Mouse (Mus musculus): ENCODE results near the gene Wee2.
A peak's percentile ranks its signal among the peaks of the same experiment; 100 is the strongest.

Gene Wee2

GRCm38 (mm10) chr6:40438936-40439335 lies at the start of gene Wee2:
Gene Wee2, plus strand, starts transcription at chr6:40439088.
- DNase-seq (ENCODE audit: low spot score in 2 of 2) = no peak

- DNase-seq (ENCODE audit: low spot score in 2 of 2) = no peak
These were observed 47.9 kb upstream of the Wee2 start for GRCm38 (mm10) chr6:40390975-40391374.

- DNase-seq (ENCODE audit: low spot score in 2 of 2) = peak; percentile 12 to 24
These were observed 45.7 kb upstream of the Wee2 start for GRCm38 (mm10) chr6:40393213-40393612.

GRCm38 (mm10) chr6:40402031-40402430 lies 36.9 kb upstream of the Wee2 start:
- no peak for DNase-seq (ENCODE audit: low spot score in 2 of 2)

GRCm38 (mm10) chr6:40403640-40404285 lies 35.1 kb upstream of the Wee2 start:
- DNase-seq (ENCODE audit: low spot score in 2 of 2) = no peak

GRCm38 (mm10) chr6:40411085-40411484 lies 27.8 kb upstream of the Wee2 start:
- no peak for DNase-seq (ENCODE audit: low spot score in 2 of 2)

- no peak for DNase-seq (ENCODE audit: low spot score in 2 of 2)
These were observed 25.8 kb upstream of the Wee2 start for GRCm38 (mm10) chr6:40413046-40413445.

GRCm38 (mm10) chr6:40413565-40413964 lies 25.3 kb upstream of the Wee2 start:
- DNase-seq (ENCODE audit: low spot score in 2 of 2) = no peak

GRCm38 (mm10) chr6:40415799-40416198 lies 23.1 kb upstream of the Wee2 start:
- DNase-seq (ENCODE audit: low spot score in 2 of 2) = no peak

GRCm38 (mm10) chr6:40418386-40418785 lies 20.5 kb upstream of the Wee2 start:
- DNase-seq (ENCODE audit: low spot score in 2 of 2) = no peak

GRCm38 (mm10) chr6:40421099-40421498 lies 17.8 kb upstream of the Wee2 start:
- no peak for DNase-seq (ENCODE audit: low spot score in 2 of 2)

- peak in 1 of 2 experiments; percentile 11 for DNase-seq (ENCODE audit: low spot score in 2 of 2)
These were observed 15.9 kb upstream of the Wee2 start for GRCm38 (mm10) chr6:40423013-40423412.

- peak in 1 of 2 experiments; percentile 24 for DNase-seq (ENCODE audit: low spot score in 2 of 2)
These were observed 15.1 kb upstream of the Wee2 start for GRCm38 (mm10) chr6:40423774-40424173.

GRCm38 (mm10) chr6:40427441-40427840 lies 11.4 kb upstream of the Wee2 start:
- DNase-seq (ENCODE audit: low spot score in 2 of 2) = no peak

- no peak for DNase-seq (ENCODE audit: low spot score in 2 of 2)
These were observed 10.2 kb upstream of the Wee2 start for GRCm38 (mm10) chr6:40428696-40429095.

GRCm38 (mm10) chr6:40429521-40429931 lies 9.4 kb upstream of the Wee2 start:
- no peak for DNase-seq (ENCODE audit: low spot score in 2 of 2)

GRCm38 (mm10) chr6:40430251-40430650 lies 8.6 kb upstream of the Wee2 start:
- peak in 1 of 2 experiments; percentile 6 for DNase-seq (ENCODE audit: low spot score in 2 of 2)

- no peak for DNase-seq (ENCODE audit: low spot score in 2 of 2)
These were observed 8.0 kb upstream of the Wee2 start for GRCm38 (mm10) chr6:40430878-40431277.

GRCm38 (mm10) chr6:40431356-40431755 lies 7.5 kb upstream of the Wee2 start:
- no peak for DNase-seq (ENCODE audit: low spot score in 2 of 2)

- no peak for DNase-seq (ENCODE audit: low spot score in 2 of 2)
These were observed 7.1 kb upstream of the Wee2 start for GRCm38 (mm10) chr6:40431812-40432211.

- no peak for DNase-seq (ENCODE audit: low spot score in 2 of 2)
These were observed 6.3 kb upstream of the Wee2 start for GRCm38 (mm10) chr6:40432346-40433275.

GRCm38 (mm10) chr6:40434697-40435096 lies 4.2 kb upstream of the Wee2 start:
- DNase-seq (ENCODE audit: low spot score in 2 of 2) = no peak
